Mouse (Mus musculus) gastrocnemius, postnatal 36 days (tissue): ENCODE measurements around the gene Ccl9. TPM values are rescaled to one million over a fixed set of nuclear protein-coding genes. Genes with fewer than 3 reads are reported as not detected.
"Not testable (repeated sequence)": the region's sequence is repeated elsewhere in the genome, so short reads cannot be mapped to it uniquely, and the experiment has no call there.

Source experiments
- DNase-seq, 2 experiments: peaks; one replicate each; pipeline ENCODE4 v3.0.0; 2022
- intact Hi-C: fragments of 180-260 bp; cut with DNase I; formaldehyde crosslinking; loops from one replicate; pipeline ENCODE4 v1.15.1; 2025
- total RNA-seq, 2 experiments: library from RNA; stranded (reverse); gene quantifications; 2 replicates each; pipeline ENCODE4 v1.2.3; 2021

Ccl9 gene
- total RNA-seq, 2 experiments from 2014 or later, result 3.0 to 3.4 TPM

- intact Hi-C loops, result no loop called here
Measured at GRCm38 (mm10) chr11:83581626-83582610, 3.5 kb upstream of the Ccl9 start.

GRCm38 (mm10) chr11:83580699-83581232 lies 2.3 kb upstream of the Ccl9 start:
- intact Hi-C loops, result no loop called here
- no peak for DNase-seq

More at GRCm38 (mm10) chr11:83581626-83582610, 3.5 kb upstream of the Ccl9 start:
- no peak for DNase-seq

- no peak for DNase-seq
- intact Hi-C loops, result no loop called here
Measured at GRCm38 (mm10) chr11:83578999-83579398, 563 bp upstream of the Ccl9 start.

GRCm38 (mm10) chr11:83576927-83577555 lies 1.4 kb downstream of the Ccl9 start:
- intact Hi-C loops, result no loop called here
- no peak for DNase-seq

GRCm38 (mm10) chr11:83572834-83573233 lies 5.6 kb downstream of the Ccl9 start:
- DNase-seq, result no peak
- intact Hi-C loops, result no loop called here

- DNase-seq, result no peak
Measured at GRCm38 (mm10) chr11:83572223-83572622, 6.2 kb downstream of the Ccl9 start.

GRCm38 (mm10) chr11:83570189-83570588 lies 8.2 kb downstream of the Ccl9 start:
- intact Hi-C loops, result no loop called here
- DNase-seq, result no peak

More at GRCm38 (mm10) chr11:83572223-83572622, 6.2 kb downstream of the Ccl9 start:
- intact Hi-C loops, result no loop called here

GRCm38 (mm10) chr11:83569249-83569648 lies 9.2 kb downstream of the Ccl9 start:
- no peak for DNase-seq
- intact Hi-C loops, result no loop called here

- intact Hi-C loops, result no loop called here
- DNase-seq, result no peak
Measured at GRCm38 (mm10) chr11:83568786-83569185, 9.7 kb downstream of the Ccl9 start.

- no peak for DNase-seq
- intact Hi-C loops, result no loop called here
Measured at GRCm38 (mm10) chr11:83568061-83568460, 10.4 kb downstream of the Ccl9 start.

GRCm38 (mm10) chr11:83567311-83567710 lies 11.1 kb downstream of the Ccl9 start:
- no peak for DNase-seq
- intact Hi-C loops, result no loop called here

GRCm38 (mm10) chr11:83566617-83567016 lies 11.8 kb downstream of the Ccl9 start:
- no peak for DNase-seq
- intact Hi-C loops, result no loop called here

- intact Hi-C loops, result no loop called here
- DNase-seq, result peak; percentile 21 to 33
Measured at GRCm38 (mm10) chr11:83563754-83564153, 14.7 kb downstream of the Ccl9 start.

- DNase-seq, result no peak
- intact Hi-C loops, result no loop called here
Measured at GRCm38 (mm10) chr11:83562311-83562887, 16.0 kb downstream of the Ccl9 start.

GRCm38 (mm10) chr11:83560405-83560804 lies 18.0 kb downstream of the Ccl9 start:
- no peak for DNase-seq
- intact Hi-C loops, result no loop called here

GRCm38 (mm10) chr11:83557074-83557473 lies 21.4 kb downstream of the Ccl9 start:
- no peak for DNase-seq
- intact Hi-C loops, result no loop called here

GRCm38 (mm10) chr11:83556085-83556781 lies 22.2 kb downstream of the Ccl9 start:
- intact Hi-C loops, result loop anchor here (1.0 kb wide), 1 partner anchor 183 kb away; no protein-coding TSS in a partner anchor
- no peak for DNase-seq

- intact Hi-C loops, result no loop called here
- no peak for DNase-seq
Measured at GRCm38 (mm10) chr11:83551668-83552067, 26.8 kb downstream of the Ccl9 start.

GRCm38 (mm10) chr11:83551037-83551436 lies 27.4 kb downstream of the Ccl9 start:
- intact Hi-C loops, DNase-seq: not testable (repeated sequence)

GRCm38 (mm10) chr11:83550186-83550632 lies 28.2 kb downstream of the Ccl9 start:
- intact Hi-C loops, result no loop called here
- DNase-seq, result no peak
